Mouse (Mus musculus) heart, embryonic 16.5 days (tissue): Measurements from ENCODE around the gene Ube2j1. TPM values are rescaled to one million over a fixed set of nuclear protein-coding genes. Genes with fewer than 3 reads are reported as not detected.

Source experiments
- ATAC-seq: fragments of 200-750 bp; cut with Nextera tagmentation; replicated peaks from 2 replicates; pipeline ENCODE4 v1.8.0; 2017; ENCODE audit warnings: moderate number of reproducible peaks; ENCODE audit not compliant: insufficient read depth, low FRiP score; ENCODE audit errors: extremely low read depth
- H3K27ac ChIP-seq: fragments of 300-500 bp; sonication (generic); 2 replicates; pipeline ENCODE4 v1.5.1; 2014; ENCODE audit warnings: mild to moderate bottlenecking, low read length, control low read depth, moderate library complexity
- H3K27me3 ChIP-seq: fragments of 300-500 bp; sonication (generic); 2 replicates; pipeline ENCODE4 v1.6.1; 2014; ENCODE audit warnings: low read length, mixed read lengths; ENCODE audit not compliant: control insufficient read depth, insufficient read depth
- H3K36me3 ChIP-seq: fragments of 300-500 bp; sonication (generic); 2 replicates; pipeline ENCODE4 v1.6.1; 2014; ENCODE audit not compliant: control insufficient read depth, insufficient read depth
- H3K4me1 ChIP-seq: fragments of 300-500 bp; sonication (generic); 2 replicates; pipeline ENCODE4 v1.6.1; 2014; ENCODE audit warnings: low read length, mixed read lengths; ENCODE audit not compliant: control insufficient read depth, insufficient read depth
- H3K4me2 ChIP-seq: fragments of 300-500 bp; sonication (generic); 2 replicates; pipeline ENCODE4 v1.6.1; 2014; ENCODE audit warnings: low read depth, mild to moderate bottlenecking, control low read depth, low read length
- H3K4me3 ChIP-seq: fragments of 300-500 bp; sonication (generic); 2 replicates; pipeline ENCODE4 v1.5.1; 2014; ENCODE audit warnings: mild to moderate bottlenecking, control low read depth, low read length
- H3K9ac ChIP-seq: fragments of 300-500 bp; sonication (generic); 2 replicates; pipeline ENCODE4 v1.6.1; 2014; ENCODE audit warnings: low read length, control low read depth
- H3K9me3 ChIP-seq: fragments of 300-500 bp; sonication (generic); replicated peaks from 2 replicates; pipeline ENCODE4 v1.6.1; 2016; ENCODE audit warnings: low read length; ENCODE audit not compliant: control insufficient read depth
- WGBS: fragments of 180-500 bp; shearing (Covaris S2); extraction: QIAGEN DNeasy Blood & Tissue Kit; methylation state at CpG from one replicate; pipeline ENCODE4 v1.1.7; 2014; 5-methylcytosine and 5-hydroxymethylcytosine counted together
- polyA plus RNA-seq: library from polyadenylated mRNA; unstranded; fragments of >200 nt; fragmentation: Nextera tagmentation; extraction: Ambion mirVana; gene quantifications from 2 replicates; pipeline ENCODE4 v1.2.1, GENCODE M21; 2015

Gene Ube2j1
- polyA plus RNA-seq, 1 experiment from 2014 or later = 35.3 TPM

GRCm38 (mm10) chr4:33061158-33061557 lies 29.9 kb downstream of the Ube2j1 start:
- Histone ChIP-seq H3K9ac (no peak overlapping the region), H3K27me3 (no peaks in the 10 kb centered on the region), H3K4me2 (no peak overlapping the region), H3K4me1 (peaks cover 11% of the 10 kb centered on the region), H3K4me3 (no peak overlapping the region), H3K27ac (no peak overlapping the region), H3K36me3 (no peaks in the 10 kb centered on the region), H3K9me3 (no peaks in the 10 kb centered on the region)
- 37% methylated on average over 7 of the region's 7 CpGs for WGBS
- no peak for ATAC-seq

- H3K4me1 ChIP-seq = peaks cover 14% of the 10 kb centered on the region
- 80% methylated on average over 4 of the region's 4 CpGs for WGBS
- no peak for ATAC-seq
- H3K9ac ChIP-seq = no peak within 1 kb of the TSS
- H3K36me3 ChIP-seq = no peaks in the 10 kb centered on the region
- no peaks in the 10 kb centered on the region for H3K27me3 ChIP-seq
- H3K4me3 ChIP-seq = no peak within 1 kb of the TSS
- H3K27ac ChIP-seq = no peak within 1 kb of the TSS
- no peaks in the 10 kb centered on the region for H3K9me3 ChIP-seq
- no peak within 1 kb of the TSS for H3K4me2 ChIP-seq
Observed at GRCm38 (mm10) chr4:33062981-33063380, 31.8 kb downstream of the Ube2j1 start, which contains the start of gene Gabrr2. Gene Gabrr2, plus strand, starts transcription at chr4:33062999.

- ATAC-seq = no peak
- no peak overlapping the region for H3K4me3 ChIP-seq
- H3K27me3 ChIP-seq = no peaks in the 10 kb centered on the region
- peaks cover 12% of the 10 kb centered on the region for H3K4me1 ChIP-seq
- no peaks in the 10 kb centered on the region for H3K9me3 ChIP-seq
- no peak overlapping the region for H3K27ac ChIP-seq
- H3K4me2 ChIP-seq = no peak overlapping the region
- 82% methylated on average over 6 of the region's 6 CpGs for WGBS
- no peaks in the 10 kb centered on the region for H3K36me3 ChIP-seq
- no peak overlapping the region for H3K9ac ChIP-seq
Observed at GRCm38 (mm10) chr4:33064986-33065385, 33.8 kb downstream of the Ube2j1 start.

- Histone ChIP-seq H3K9ac (peak overlapping the region; percentile 60; the same call in 1 of the 2 replicates), H3K4me1 (peaks cover 8% of the 10 kb centered on the region), H3K36me3 (no peaks in the 10 kb centered on the region), H3K4me2 (peak overlapping the region; percentile 60), H3K4me3 (peak overlapping the region; percentile 31), H3K27me3 (no peaks in the 10 kb centered on the region), H3K27ac (no peak overlapping the region), H3K9me3 (no peaks in the 10 kb centered on the region)
- WGBS = 27% methylated on average over 14 of the region's 14 CpGs
- ATAC-seq = no peak
Observed at GRCm38 (mm10) chr4:33066223-33066960, 35.2 kb downstream of the Ube2j1 start.

- no peaks in the 10 kb centered on the region for H3K9me3 ChIP-seq
- H3K4me3 ChIP-seq = no peak overlapping the region
- WGBS = 94% methylated on average over 3 of the region's 3 CpGs
- no peak overlapping the region for H3K4me2 ChIP-seq
- peaks cover 8% of the 10 kb centered on the region for H3K4me1 ChIP-seq
- ATAC-seq = no peak
- H3K27ac ChIP-seq = no peak overlapping the region
- no peaks in the 10 kb centered on the region for H3K36me3 ChIP-seq
- no peaks in the 10 kb centered on the region for H3K27me3 ChIP-seq
- no peak overlapping the region for H3K9ac ChIP-seq
Observed at GRCm38 (mm10) chr4:33067331-33067730, 36.1 kb downstream of the Ube2j1 start.

GRCm38 (mm10) chr4:33067826-33068225 lies 36.6 kb downstream of the Ube2j1 start:
- Histone ChIP-seq H3K27me3 (no peaks in the 10 kb centered on the region), H3K9ac (no peak overlapping the region), H3K36me3 (no peaks in the 10 kb centered on the region), H3K4me1 (peaks cover 12% of the 10 kb centered on the region), H3K4me2 (no peak overlapping the region), H3K9me3 (no peaks in the 10 kb centered on the region), H3K4me3 (no peak overlapping the region), H3K27ac (no peak overlapping the region)
- WGBS = 77% methylated on average over 6 of the region's 6 CpGs
- no peak for ATAC-seq

- H3K4me2 ChIP-seq = no peak overlapping the region
- H3K27ac ChIP-seq = no peak overlapping the region
- no peak overlapping the region for H3K9ac ChIP-seq
- WGBS = 48% methylated on average over 6 of the region's 6 CpGs
- no peaks in the 10 kb centered on the region for H3K36me3 ChIP-seq
- no peak for ATAC-seq
- H3K4me1 ChIP-seq = peaks cover 12% of the 10 kb centered on the region
- no peaks in the 10 kb centered on the region for H3K9me3 ChIP-seq
- H3K4me3 ChIP-seq = no peak overlapping the region
- no peaks in the 10 kb centered on the region for H3K27me3 ChIP-seq
Observed at GRCm38 (mm10) chr4:33068894-33069293, 37.7 kb downstream of the Ube2j1 start.

GRCm38 (mm10) chr4:33070326-33070725 lies 39.1 kb downstream of the Ube2j1 start:
- ATAC-seq = no peak
- Histone ChIP-seq H3K9me3 (no peaks in the 10 kb centered on the region), H3K36me3 (no peaks in the 10 kb centered on the region), H3K9ac (no peak overlapping the region), H3K4me1 (peaks cover 12% of the 10 kb centered on the region), H3K4me2 (no peak overlapping the region), H3K4me3 (no peak overlapping the region), H3K27me3 (no peaks in the 10 kb centered on the region), H3K27ac (no peak overlapping the region)
- WGBS = 84% methylated on average over 6 of the region's 6 CpGs

GRCm38 (mm10) chr4:33071337-33071736 lies 40.1 kb downstream of the Ube2j1 start:
- WGBS = 72% methylated on average over 6 of the region's 6 CpGs
- no peak overlapping the region for H3K4me3 ChIP-seq
- no peak overlapping the region for H3K27ac ChIP-seq
- H3K4me2 ChIP-seq = no peak overlapping the region
- H3K9ac ChIP-seq = no peak overlapping the region
- H3K27me3 ChIP-seq = no peaks in the 10 kb centered on the region
- no peaks in the 10 kb centered on the region for H3K36me3 ChIP-seq
- H3K4me1 ChIP-seq = peaks cover 7% of the 10 kb centered on the region
- H3K9me3 ChIP-seq = no peaks in the 10 kb centered on the region
- ATAC-seq = no peak
